Mouse (Mus musculus): Measurements from ENCODE around the gene Rhot2. TPM values are rescaled to one million over a fixed set of nuclear protein-coding genes. Genes with fewer than 3 reads are reported as not detected.
A peak's percentile ranks its signal among the peaks of the same experiment; 100 is the strongest.

Rhot2 gene
- total RNA-seq, 1 experiment, result 36.8 TPM

DNA sequence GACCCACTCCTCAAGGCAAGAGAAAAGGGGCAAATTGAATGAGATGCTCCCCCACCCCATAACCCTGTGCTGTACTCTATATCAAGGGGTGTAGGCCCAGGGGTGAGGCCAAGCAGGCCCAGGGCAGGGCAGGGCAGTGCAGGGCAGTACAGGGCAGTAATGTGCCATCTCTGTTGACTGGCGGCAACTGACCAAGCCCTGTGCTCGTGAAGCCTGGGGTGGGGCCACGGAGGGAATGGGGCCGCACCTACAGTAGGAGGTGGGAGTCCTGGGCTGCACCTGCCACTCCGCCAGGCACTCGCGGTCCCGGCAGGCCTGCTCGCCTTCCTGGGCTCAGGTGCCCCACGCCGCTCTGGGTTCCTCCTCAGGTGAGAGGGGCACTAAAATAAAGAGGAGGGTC is 20.6 kb upstream of the Rhot2 start:
- no peak overlapping the region; a peak in 1 of 4 replicates for H3K4me3 ChIP-seq (ENCODE audit: insufficient read depth in 1 of 2, low read depth in 1 of 2, low read length in 2 of 2, poor library complexity in 1 of 2, severe bottlenecking in 1 of 2)
- no peak for DNase-seq (ENCODE audit: low read depth, low spot score)
- H3K36me3 ChIP-seq (ENCODE audit: control insufficient read depth, insufficient read depth, low read length, poor library complexity, severe bottlenecking), result no peaks in the 10 kb centered on the region
- H3K9me3 ChIP-seq (ENCODE audit: control insufficient read depth, insufficient read depth, low read depth, low read length), result no peaks in the 10 kb centered on the region
- H3K4me1 ChIP-seq (ENCODE audit: control insufficient read depth in 2 of 2, insufficient read depth in 2 of 2, low read length in 2 of 2, poor library complexity in 1 of 2), result peaks cover 4 to 12% of the 10 kb centered on the region in 2 experiments; a peak in 2 of 4 replicates
- H3K27ac ChIP-seq (ENCODE audit: insufficient read depth, low read depth, low read length, poor library complexity, severe bottlenecking), result no peak overlapping the region
- TF ChIP-seq ZC3H11A (IDR thresholded peaks at IDR 0.05; ENCODE audit: borderline replicate concordance, low read depth, low read length), result no peak
- TF ChIP-seq CHD2 (IDR thresholded peaks at IDR 0.05; ENCODE audit: low read depth, low read length), result no peak
- TF ChIP-seq ZNF384 (IDR thresholded peaks at IDR 0.05; ENCODE audit: low read depth, low read length), result no peak
- TF ChIP-seq MAFK (IDR thresholded peaks at IDR 0.05; ENCODE audit: insufficient read depth, low read depth, low read length), result no peak
- no peak for TF ChIP-seq HCFC1 (IDR thresholded peaks at IDR 0.05; ENCODE audit: borderline replicate concordance, insufficient read depth, low read length)
- no peak overlapping the region for H3K9ac ChIP-seq (ENCODE audit: insufficient read depth, low read depth, low read length, poor library complexity, severe bottlenecking)
- in situ Hi-C loops (cut with MboI; ENCODE audit: low sequenced_read_pairs in 2 of 2, unreplicated experiment in 2 of 2), result no loop called here

DNA sequence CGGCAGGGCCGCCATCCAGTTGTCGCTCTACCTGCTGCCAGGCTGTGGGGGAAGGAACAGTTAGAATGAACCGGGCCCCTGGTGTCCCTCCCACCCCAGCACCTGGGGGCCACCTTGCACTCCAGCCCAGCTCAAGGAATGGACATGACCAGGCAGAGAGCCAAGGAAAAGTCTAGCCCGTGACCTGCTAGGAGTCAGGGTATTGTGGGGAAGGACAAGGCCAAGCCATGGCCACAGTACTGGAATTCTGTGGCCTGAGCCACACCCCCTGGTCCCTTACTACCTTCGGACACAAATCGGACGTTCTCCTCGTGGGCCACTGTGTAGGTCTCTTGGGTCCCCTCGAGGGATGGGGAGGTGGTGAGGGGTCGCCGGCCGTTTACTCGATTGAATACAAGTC is 19.7 kb upstream of the Rhot2 start:
- H3K9me3 ChIP-seq (ENCODE audit: control insufficient read depth, insufficient read depth, low read depth, low read length), result no peaks in the 10 kb centered on the region
- H3K36me3 ChIP-seq (ENCODE audit: control insufficient read depth, insufficient read depth, low read length, poor library complexity, severe bottlenecking), result no peaks in the 10 kb centered on the region
- no peak overlapping the region for H3K27ac ChIP-seq (ENCODE audit: insufficient read depth, low read depth, low read length, poor library complexity, severe bottlenecking)
- in situ Hi-C loops (cut with MboI; ENCODE audit: low sequenced_read_pairs in 2 of 2, unreplicated experiment in 2 of 2), result no loop called here
- DNase-seq (ENCODE audit: low read depth, low spot score), result no peak
- peaks cover 4 to 9% of the 10 kb centered on the region in 2 experiments; a peak in 2 of 4 replicates for H3K4me1 ChIP-seq (ENCODE audit: control insufficient read depth in 2 of 2, insufficient read depth in 2 of 2, low read length in 2 of 2, poor library complexity in 1 of 2)
- no peak overlapping the region for H3K4me3 ChIP-seq (ENCODE audit: insufficient read depth in 1 of 2, low read depth in 1 of 2, low read length in 2 of 2, poor library complexity in 1 of 2, severe bottlenecking in 1 of 2)
- no peak overlapping the region for H3K9ac ChIP-seq (ENCODE audit: insufficient read depth, low read depth, low read length, poor library complexity, severe bottlenecking)
- no peak for TF ChIP-seq HCFC1 (IDR thresholded peaks at IDR 0.05; ENCODE audit: borderline replicate concordance, insufficient read depth, low read length)
- TF ChIP-seq ZC3H11A (IDR thresholded peaks at IDR 0.05; ENCODE audit: borderline replicate concordance, low read depth, low read length), result no peak
- no peak for TF ChIP-seq ZNF384 (IDR thresholded peaks at IDR 0.05; ENCODE audit: low read depth, low read length)
- TF ChIP-seq MAFK (IDR thresholded peaks at IDR 0.05; ENCODE audit: insufficient read depth, low read depth, low read length), result no peak
- TF ChIP-seq CHD2 (IDR thresholded peaks at IDR 0.05; ENCODE audit: low read depth, low read length), result no peak

DNA sequence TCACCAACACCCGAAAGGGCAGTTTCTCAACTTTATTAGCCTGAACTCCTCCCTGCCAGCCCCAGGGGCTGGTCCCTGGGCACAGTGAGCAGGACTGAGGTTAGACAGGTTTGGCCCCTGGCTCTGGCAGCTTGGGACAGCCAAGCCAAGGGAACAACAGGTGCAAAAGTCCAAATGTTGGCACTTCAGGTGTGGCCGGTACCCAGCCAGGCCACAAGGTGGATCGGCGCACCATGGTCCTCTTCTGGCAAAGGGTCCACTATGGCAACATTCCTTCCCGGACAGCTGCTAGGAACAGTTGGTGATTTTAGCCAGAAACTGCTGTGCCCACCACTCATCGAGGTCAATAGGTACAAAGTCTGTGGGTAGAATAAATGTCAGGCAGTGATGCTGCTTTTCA is 19.0 kb upstream of the Rhot2 start:
- TF ChIP-seq ZNF384 (IDR thresholded peaks at IDR 0.05; ENCODE audit: low read depth, low read length), result no peak
- no peak for TF ChIP-seq ZC3H11A (IDR thresholded peaks at IDR 0.05; ENCODE audit: borderline replicate concordance, low read depth, low read length)
- TF ChIP-seq MAFK (IDR thresholded peaks at IDR 0.05; ENCODE audit: insufficient read depth, low read depth, low read length), result no peak
- no peak for TF ChIP-seq CHD2 (IDR thresholded peaks at IDR 0.05; ENCODE audit: low read depth, low read length)
- TF ChIP-seq HCFC1 (IDR thresholded peaks at IDR 0.05; ENCODE audit: borderline replicate concordance, insufficient read depth, low read length), result no peak
- H3K4me3 ChIP-seq (ENCODE audit: insufficient read depth in 1 of 2, low read depth in 1 of 2, low read length in 2 of 2, poor library complexity in 1 of 2, severe bottlenecking in 1 of 2), result no peak overlapping the region
- in situ Hi-C loops (cut with MboI; ENCODE audit: low sequenced_read_pairs in 2 of 2, unreplicated experiment in 2 of 2), result no loop called here
- H3K9ac ChIP-seq (ENCODE audit: insufficient read depth, low read depth, low read length, poor library complexity, severe bottlenecking), result no peak overlapping the region
- H3K4me1 ChIP-seq (ENCODE audit: control insufficient read depth in 2 of 2, insufficient read depth in 2 of 2, low read length in 2 of 2, poor library complexity in 1 of 2), result peaks cover 0 to 7% of the 10 kb centered on the region in 2 experiments; a peak in 2 of 4 replicates
- H3K9me3 ChIP-seq (ENCODE audit: control insufficient read depth, insufficient read depth, low read depth, low read length), result no peaks in the 10 kb centered on the region
- DNase-seq (ENCODE audit: low read depth, low spot score), result no peak
- no peaks in the 10 kb centered on the region for H3K36me3 ChIP-seq (ENCODE audit: control insufficient read depth, insufficient read depth, low read length, poor library complexity, severe bottlenecking)
- no peak overlapping the region for H3K27ac ChIP-seq (ENCODE audit: insufficient read depth, low read depth, low read length, poor library complexity, severe bottlenecking)

- peak overlapping the region; percentile 69 to 77 for H3K4me3 ChIP-seq (ENCODE audit: insufficient read depth in 1 of 2, low read depth in 1 of 2, low read length in 2 of 2, poor library complexity in 1 of 2, severe bottlenecking in 1 of 2)
- peaks cover 0 to 7% of the 10 kb centered on the region in 2 experiments; a peak in 1 of 4 replicates for H3K4me1 ChIP-seq (ENCODE audit: control insufficient read depth in 2 of 2, insufficient read depth in 2 of 2, low read length in 2 of 2, poor library complexity in 1 of 2)
- in situ Hi-C loops (cut with MboI; ENCODE audit: low sequenced_read_pairs in 2 of 2, unreplicated experiment in 2 of 2), result no loop called here
Measured at GRCm38 (mm10) chr17:25861704-25862612, 17.3 kb upstream of the Rhot2 start.

More at GRCm38 (mm10) chr17:25861704-25862612, 17.3 kb upstream of the Rhot2 start:
- TF ChIP-seq ZC3H11A (IDR thresholded peaks at IDR 0.05; ENCODE audit: borderline replicate concordance, low read depth, low read length), result no peak
- no peak for TF ChIP-seq ZNF384 (IDR thresholded peaks at IDR 0.05; ENCODE audit: low read depth, low read length)
- TF ChIP-seq HCFC1 (IDR thresholded peaks at IDR 0.05; ENCODE audit: borderline replicate concordance, insufficient read depth, low read length), result no peak
- no peak for TF ChIP-seq MAFK (IDR thresholded peaks at IDR 0.05; ENCODE audit: insufficient read depth, low read depth, low read length)
- no peak for TF ChIP-seq CHD2 (IDR thresholded peaks at IDR 0.05; ENCODE audit: low read depth, low read length)
- Histone ChIP-seq H3K9ac (ENCODE audit: insufficient read depth, low read depth, low read length, poor library complexity, severe bottlenecking) (peak overlapping the region; percentile 87), H3K27ac (ENCODE audit: insufficient read depth, low read depth, low read length, poor library complexity, severe bottlenecking) (no peak overlapping the region), H3K9me3 (ENCODE audit: control insufficient read depth, insufficient read depth, low read depth, low read length) (no peaks in the 10 kb centered on the region), H3K36me3 (ENCODE audit: control insufficient read depth, insufficient read depth, low read length, poor library complexity, severe bottlenecking) (peaks cover under 1% of the 10 kb centered on the region; the same call in 1 of the 2 replicates)
- DNase-seq (ENCODE audit: low read depth, low spot score), result no peak

All from ES-E14 (cell line).